Mouse (Mus musculus): Measurements from ENCODE around the gene Mmp15. TPM values are rescaled to one million over a fixed set of nuclear protein-coding genes. Genes with fewer than 3 reads are reported as not detected.

The Mmp15 gene
- polyA plus RNA-seq, 1 experiment from 2014 or later: 15.3 TPM

GRCm38 (mm10) chr8:95315350-95315749 lies 36.7 kb upstream of the Mmp15 start:
- 100% methylated on average over 1 of the region's 1 CpGs for WGBS
- H3K27me3 ChIP-seq (replicated peaks; ENCODE audit: control insufficient read depth, insufficient read depth, low read length): no peaks in the 10 kb centered on the region
- H3K4me3 ChIP-seq (ENCODE audit: low read depth, low read length): no peak overlapping the region
- H3K4me2 ChIP-seq (ENCODE audit: low read depth, low read length): no peak overlapping the region
- H3K36me3 ChIP-seq (ENCODE audit: control insufficient read depth, insufficient read depth, low read length): no peaks in the 10 kb centered on the region
- peaks cover 3% of the 10 kb centered on the region; the same call in 1 of the 2 replicates for H3K4me1 ChIP-seq (ENCODE audit: control insufficient read depth, insufficient read depth, low read length)
- ATAC-seq (ENCODE audit: low read depth) (no peak), DNase-seq (ENCODE audit: low spot score) (no peak)
- H3K9me3 ChIP-seq (ENCODE audit: control insufficient read depth, low read length): no peaks in the 10 kb centered on the region
- no peak overlapping the region for H3K27ac ChIP-seq (replicated peaks; ENCODE audit: low read depth, low read length)
- H3K9ac ChIP-seq (ENCODE audit: low read depth, low read length): no peak overlapping the region

GRCm38 (mm10) chr8:95320224-95321139 lies 31.6 kb upstream of the Mmp15 start:
- H3K27me3 ChIP-seq (replicated peaks; ENCODE audit: control insufficient read depth, insufficient read depth, low read length): no peaks in the 10 kb centered on the region
- peak overlapping the region; percentile 97 for H3K4me2 ChIP-seq (ENCODE audit: low read depth, low read length)
- peak; percentile 86 for ATAC-seq (ENCODE audit: low read depth)
- no peaks in the 10 kb centered on the region for H3K9me3 ChIP-seq (ENCODE audit: control insufficient read depth, low read length)
- peaks cover 18% of the 10 kb centered on the region for H3K36me3 ChIP-seq (ENCODE audit: control insufficient read depth, insufficient read depth, low read length)
- H3K9ac ChIP-seq (ENCODE audit: low read depth, low read length): peak overlapping the region; percentile 60
- H3K27ac ChIP-seq (replicated peaks; ENCODE audit: low read depth, low read length): no peak overlapping the region
- DNase-seq (ENCODE audit: low spot score): peak; percentile 80
- 4% methylated on average over 26 of the region's 41 CpGs for WGBS
- H3K4me3 ChIP-seq (ENCODE audit: low read depth, low read length): peak overlapping the region; percentile 48
- peaks cover 9% of the 10 kb centered on the region for H3K4me1 ChIP-seq (ENCODE audit: control insufficient read depth, insufficient read depth, low read length)

GRCm38 (mm10) chr8:95323201-95323600 lies 28.9 kb upstream of the Mmp15 start:
- H3K9ac ChIP-seq (ENCODE audit: low read depth, low read length): no peak overlapping the region
- WGBS: 78% methylated on average over 3 of the region's 3 CpGs
- H3K4me2 ChIP-seq (ENCODE audit: low read depth, low read length): no peak overlapping the region
- no peaks in the 10 kb centered on the region for H3K27me3 ChIP-seq (replicated peaks; ENCODE audit: control insufficient read depth, insufficient read depth, low read length)
- no peak overlapping the region for H3K27ac ChIP-seq (replicated peaks; ENCODE audit: low read depth, low read length)
- H3K36me3 ChIP-seq (ENCODE audit: control insufficient read depth, insufficient read depth, low read length): peaks cover 46% of the 10 kb centered on the region
- H3K9me3 ChIP-seq (ENCODE audit: control insufficient read depth, low read length): no peaks in the 10 kb centered on the region
- peaks cover 9% of the 10 kb centered on the region for H3K4me1 ChIP-seq (ENCODE audit: control insufficient read depth, insufficient read depth, low read length)
- ATAC-seq (ENCODE audit: low read depth): no peak
- no peak for DNase-seq (ENCODE audit: low spot score)
- H3K4me3 ChIP-seq (ENCODE audit: low read depth, low read length): no peak overlapping the region

GRCm38 (mm10) chr8:95324646-95325045 lies 27.4 kb upstream of the Mmp15 start:
- no peak overlapping the region for H3K4me3 ChIP-seq (ENCODE audit: low read depth, low read length)
- H3K36me3 ChIP-seq (ENCODE audit: control insufficient read depth, insufficient read depth, low read length): peaks cover 60% of the 10 kb centered on the region
- H3K27ac ChIP-seq (replicated peaks; ENCODE audit: low read depth, low read length): no peak overlapping the region
- no peaks in the 10 kb centered on the region for H3K27me3 ChIP-seq (replicated peaks; ENCODE audit: control insufficient read depth, insufficient read depth, low read length)
- ATAC-seq (ENCODE audit: low read depth) (no peak), DNase-seq (ENCODE audit: low spot score) (no peak)
- no peak overlapping the region for H3K9ac ChIP-seq (ENCODE audit: low read depth, low read length)
- H3K4me2 ChIP-seq (ENCODE audit: low read depth, low read length): no peak overlapping the region
- H3K9me3 ChIP-seq (ENCODE audit: control insufficient read depth, low read length): no peaks in the 10 kb centered on the region
- WGBS: 45% methylated on average over 5 of the region's 5 CpGs
- H3K4me1 ChIP-seq (ENCODE audit: control insufficient read depth, insufficient read depth, low read length): peaks cover 9% of the 10 kb centered on the region

- ATAC-seq (ENCODE audit: low read depth): no peak
- 87% methylated on average over 4 of the region's 5 CpGs for WGBS
- Histone ChIP-seq H3K9me3 (ENCODE audit: control insufficient read depth, low read length) (no peaks in the 10 kb centered on the region), H3K27me3 (replicated peaks; ENCODE audit: control insufficient read depth, insufficient read depth, low read length) (no peaks in the 10 kb centered on the region), H3K36me3 (ENCODE audit: control insufficient read depth, insufficient read depth, low read length) (peaks cover 62% of the 10 kb centered on the region), H3K9ac (ENCODE audit: low read depth, low read length) (no peak overlapping the region), H3K4me2 (ENCODE audit: low read depth, low read length) (no peak overlapping the region), H3K27ac (replicated peaks; ENCODE audit: low read depth, low read length) (no peak overlapping the region), H3K4me3 (ENCODE audit: low read depth, low read length) (no peak overlapping the region), H3K4me1 (ENCODE audit: control insufficient read depth, insufficient read depth, low read length) (peaks cover 5% of the 10 kb centered on the region)
- DNase-seq (ENCODE audit: low spot score): no peak
Measured at GRCm38 (mm10) chr8:95326822-95327221, 25.2 kb upstream of the Mmp15 start.

GRCm38 (mm10) chr8:95327866-95328465 lies 24.1 kb upstream of the Mmp15 start:
- Histone ChIP-seq H3K4me3 (ENCODE audit: low read depth, low read length) (no peak overlapping the region), H3K9ac (ENCODE audit: low read depth, low read length) (no peak overlapping the region), H3K4me2 (ENCODE audit: low read depth, low read length) (no peak overlapping the region), H3K36me3 (ENCODE audit: control insufficient read depth, insufficient read depth, low read length) (peaks cover 62% of the 10 kb centered on the region), H3K27me3 (replicated peaks; ENCODE audit: control insufficient read depth, insufficient read depth, low read length) (no peaks in the 10 kb centered on the region), H3K9me3 (ENCODE audit: control insufficient read depth, low read length) (no peaks in the 10 kb centered on the region), H3K4me1 (ENCODE audit: control insufficient read depth, insufficient read depth, low read length) (peaks cover 9% of the 10 kb centered on the region), H3K27ac (replicated peaks; ENCODE audit: low read depth, low read length) (no peak overlapping the region)
- WGBS: 85% methylated on average over 44 of the region's 46 CpGs
- no peak for DNase-seq (ENCODE audit: low spot score)
- no peak for ATAC-seq (ENCODE audit: low read depth)

- WGBS: 57% methylated on average over 1 of the region's 1 CpGs
- peak overlapping the region; percentile 89 for H3K9ac ChIP-seq (ENCODE audit: low read depth, low read length)
- H3K4me2 ChIP-seq (ENCODE audit: low read depth, low read length): peak overlapping the region; percentile 84
- H3K4me3 ChIP-seq (ENCODE audit: low read depth, low read length): peak overlapping the region; percentile 73
- peaks cover 12% of the 10 kb centered on the region for H3K4me1 ChIP-seq (ENCODE audit: control insufficient read depth, insufficient read depth, low read length)
- H3K9me3 ChIP-seq (ENCODE audit: control insufficient read depth, low read length): 0 out of 2 replicates have a peak, but pooled peaks cover 4% of the 10 kb centered on the region
- no peaks in the 10 kb centered on the region for H3K27me3 ChIP-seq (replicated peaks; ENCODE audit: control insufficient read depth, insufficient read depth, low read length)
- DNase-seq (ENCODE audit: low spot score) (no peak), ATAC-seq (ENCODE audit: low read depth) (no peak)
- H3K27ac ChIP-seq (replicated peaks; ENCODE audit: low read depth, low read length): peak overlapping the region; percentile 98; the same call in 1 of the 2 replicates
- H3K36me3 ChIP-seq (ENCODE audit: control insufficient read depth, insufficient read depth, low read length): peaks cover 60% of the 10 kb centered on the region
Measured at GRCm38 (mm10) chr8:95330367-95330766, 21.7 kb upstream of the Mmp15 start.

GRCm38 (mm10) chr8:95331156-95331719 lies 20.8 kb upstream of the Mmp15 start:
- Histone ChIP-seq H3K4me2 (ENCODE audit: low read depth, low read length) (peak overlapping the region; percentile 84), H3K27ac (replicated peaks; ENCODE audit: low read depth, low read length) (peak overlapping the region; percentile 98), H3K4me1 (ENCODE audit: control insufficient read depth, insufficient read depth, low read length) (peaks cover 12% of the 10 kb centered on the region), H3K9me3 (ENCODE audit: control insufficient read depth, low read length) (0 out of 2 replicates have a peak, but pooled peaks cover 4% of the 10 kb centered on the region), H3K27me3 (replicated peaks; ENCODE audit: control insufficient read depth, insufficient read depth, low read length) (no peaks in the 10 kb centered on the region), H3K9ac (ENCODE audit: low read depth, low read length) (peak overlapping the region; percentile 89), H3K4me3 (ENCODE audit: low read depth, low read length) (peak overlapping the region; percentile 73), H3K36me3 (ENCODE audit: control insufficient read depth, insufficient read depth, low read length) (peaks cover 52% of the 10 kb centered on the region)
- peak; percentile 53 for ATAC-seq (ENCODE audit: low read depth)
- WGBS: 0% methylated on average over 28 of the region's 38 CpGs
- DNase-seq (ENCODE audit: low spot score): peak; percentile 81
